Mouse (Mus musculus): Measurements from ENCODE around the gene Cd244a.

DNA sequence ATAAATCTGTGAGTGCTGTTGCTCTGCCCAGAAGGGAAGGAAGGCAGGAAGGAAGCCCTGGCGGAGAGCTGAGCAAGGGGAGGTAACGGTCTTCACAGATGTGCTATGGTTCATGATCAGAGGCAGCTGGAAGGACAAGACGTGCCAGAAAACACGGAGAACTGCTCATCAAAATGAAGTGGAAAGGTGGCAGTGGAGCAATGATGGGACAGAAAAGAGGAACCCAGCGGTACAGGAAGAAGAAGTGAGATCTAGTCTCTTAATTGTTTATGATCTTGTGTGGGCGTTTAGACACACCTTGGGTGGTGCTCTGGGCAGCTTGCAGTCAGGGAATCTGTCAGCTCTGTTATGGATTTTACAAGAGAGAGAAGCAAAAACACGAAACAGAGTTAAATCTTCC lies 7.7 kb upstream of the Cd244a start:
- TF ChIP-seq EP300 (IDR thresholded peaks at IDR 0.05; ENCODE audit: insufficient read depth, low read depth, low read length), result no peak
- TF ChIP-seq POLR2A (IDR thresholded peaks at IDR 0.05; ENCODE audit: insufficient read depth, low read length), result no peak
